Mouse (Mus musculus) cortical plate, adult 2 months (tissue): ENCODE measurements at regions not wholly inside any gene's neighbourhood (a gene's known extent, or its start where the extent isn't known, plus 50 kb on each side); places are given as distances from the start of the nearest gene placed in this dataset.

Experiments used
- CTCF ChIP-seq: fragments of 200-500 bp; IDR thresholded peaks from 2 replicates; pipeline ENCODE4 v1.5.1; 2011; ENCODE audit warnings: mild to moderate bottlenecking, control low read depth, low read length; ENCODE audit not compliant: insufficient read depth; ENCODE audit errors: extremely low read depth
- POLR2A ChIP-seq: fragments of 200-500 bp; IDR thresholded peaks from 2 replicates; pipeline ENCODE4 v1.6.1; 2011; ENCODE audit warnings: mild to moderate bottlenecking, low read length, control low read depth; ENCODE audit not compliant: insufficient read depth; ENCODE audit errors: extremely low read depth

DNA sequence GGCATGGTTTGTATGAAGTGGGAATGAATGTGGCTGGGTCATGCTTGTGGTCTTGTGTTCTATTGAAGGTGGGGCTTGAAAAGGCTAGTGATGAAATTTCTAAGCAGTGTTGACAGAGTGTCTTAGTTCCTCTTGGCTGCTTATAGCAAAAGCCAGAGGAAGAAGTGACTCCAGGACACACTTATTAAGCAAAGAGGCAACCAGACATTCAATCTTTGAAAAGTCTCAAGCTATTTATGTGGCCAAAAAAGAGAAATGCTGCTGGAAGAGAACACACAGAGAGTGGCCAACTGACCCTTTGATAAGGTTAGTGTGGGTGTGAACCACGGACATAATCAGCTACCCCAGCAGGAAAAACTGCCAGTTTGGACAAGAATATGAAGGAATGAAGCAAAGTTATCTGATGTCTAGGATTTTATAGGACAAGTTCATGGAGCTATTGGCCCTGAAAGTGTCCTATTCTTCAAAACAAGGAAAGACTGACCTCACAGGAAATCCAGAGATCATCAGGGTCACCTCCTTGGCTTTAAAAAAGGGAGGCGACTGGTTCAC is 104.4 kb upstream of the Nxt1 start:
- TF ChIP-seq POLR2A (no peak), CTCF (no peak)
